Mouse (Mus musculus) ES-Bruce4 (cell line): ENCODE data around the gene Rnf121. TPM values are rescaled to one million over a fixed set of nuclear protein-coding genes. Genes with fewer than 3 reads are reported as not detected.

Experiments used
- H3K27ac ChIP-seq: 2 replicates; pipeline ENCODE4 v1.5.1; 2012; ENCODE audit warnings: low read length, inconsistent platforms; ENCODE audit not compliant: insufficient read depth
- H3K27me3 ChIP-seq: 2 replicates; pipeline ENCODE4 v1.6.1; 2012; ENCODE audit warnings: mild to moderate bottlenecking, low read length, inconsistent platforms; ENCODE audit not compliant: control insufficient read depth, poor library complexity, insufficient read depth, severe bottlenecking
- H3K36me3 ChIP-seq: 2 replicates; pipeline ENCODE4 v1.6.1; 2012; ENCODE audit warnings: inconsistent platforms, mild to moderate bottlenecking, low read length, moderate library complexity; ENCODE audit not compliant: control insufficient read depth, poor library complexity, insufficient read depth, severe bottlenecking
- H3K4me1 ChIP-seq: one replicate; pipeline ENCODE4 v1.8.1; 2011; ENCODE audit warnings: low read length; ENCODE audit not compliant: control insufficient read depth, insufficient read depth
- H3K4me3 ChIP-seq: 2 replicates; pipeline ENCODE4 v1.5.1; 2011; ENCODE audit warnings: low read depth, mild to moderate bottlenecking, low read length
- H3K9ac ChIP-seq: 2 replicates; pipeline ENCODE4 v1.6.1; 2012; ENCODE audit warnings: low read depth, mild to moderate bottlenecking, inconsistent platforms; ENCODE audit not compliant: poor library complexity, severe bottlenecking
- H3K9me3 ChIP-seq: replicated peaks from 2 replicates; pipeline ENCODE4 v1.6.1; 2012; ENCODE audit warnings: mild to moderate bottlenecking, low read length, inconsistent platforms; ENCODE audit not compliant: control insufficient read depth, poor library complexity, insufficient read depth, severe bottlenecking
- CTCF ChIP-seq: IDR thresholded peaks from one replicate; pipeline ENCODE4 v1.8.1; 2011; ENCODE audit warnings: low read depth, low read length
- EP300 ChIP-seq: IDR thresholded peaks from 2 replicates; pipeline ENCODE4 v1.6.1; 2011; ENCODE audit warnings: low read depth, low read length; ENCODE audit not compliant: insufficient read depth
- POLR2A ChIP-seq: IDR thresholded peaks from one replicate; pipeline ENCODE4 v1.8.1; 2011; ENCODE audit warnings: low read length; ENCODE audit not compliant: insufficient read depth
- polyA plus RNA-seq: library from polyadenylated mRNA; stranded (reverse); fragments of >200 nt; gene quantifications from 2 replicates; pipeline ENCODE4 v1.2.4, GENCODE M21; 2011; ENCODE audit warnings: low read depth; ENCODE audit not compliant: missing spikeins, insufficient read depth, insufficient read length

Rnf121 gene
- polyA plus RNA-seq, 1 experiment = 27.1 TPM

DNA sequence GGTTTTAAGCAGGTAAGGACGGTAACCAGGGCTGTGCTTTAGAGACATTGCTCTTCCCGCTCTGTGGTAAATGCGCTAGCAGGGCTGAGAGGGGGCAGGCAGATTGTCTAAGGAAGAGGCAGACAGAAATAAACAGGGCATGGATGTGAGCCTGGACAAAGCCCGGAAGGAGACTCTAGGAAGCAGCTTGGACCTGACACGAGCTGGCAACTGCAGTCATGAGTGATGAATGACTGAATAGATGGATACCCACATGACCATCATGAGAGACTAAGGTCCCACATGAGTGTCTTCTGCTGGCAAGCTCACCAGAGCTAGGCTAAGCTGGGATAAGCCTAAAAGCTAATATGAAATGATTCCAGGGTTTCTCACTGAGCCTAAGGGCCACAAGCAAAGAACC, 38.9 kb upstream of the Rnf121 start:
- Histone ChIP-seq H3K4me3 (no peak overlapping the region), H3K27ac (no peak overlapping the region), H3K9me3 (no peaks in the 10 kb centered on the region), H3K36me3 (no peaks in the 10 kb centered on the region), H3K9ac (no peak overlapping the region), H3K27me3 (no peaks in the 10 kb centered on the region), H3K4me1 (peaks cover 9% of the 10 kb centered on the region)
- TF ChIP-seq CTCF (no peak), EP300 (no peak), POLR2A (no peak)

DNA sequence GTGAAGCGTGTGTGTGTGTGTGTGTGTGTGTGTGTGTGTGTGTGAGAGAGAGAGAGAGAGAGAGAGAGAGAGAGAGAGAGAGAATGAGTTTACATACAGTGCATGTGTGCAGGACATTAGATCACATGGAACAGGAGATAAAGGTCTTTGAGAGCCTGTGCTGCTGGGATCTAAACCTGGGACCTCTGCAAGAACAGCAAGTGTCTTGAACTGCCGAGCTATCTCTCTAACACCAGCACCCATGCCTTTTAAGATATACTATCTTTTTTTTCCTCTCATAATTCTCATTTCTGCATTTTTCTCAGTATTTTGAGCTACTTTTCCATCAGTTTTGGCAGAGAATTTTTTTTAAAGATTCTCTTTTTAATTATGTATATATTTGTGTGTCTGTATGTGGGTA, 38.3 kb upstream of the Rnf121 start:
- TF ChIP-seq POLR2A = no peak
- no peak for TF ChIP-seq EP300
- no peak for TF ChIP-seq CTCF
- Histone ChIP-seq H3K27ac (no peak overlapping the region), H3K9ac (no peak overlapping the region), H3K9me3 (no peaks in the 10 kb centered on the region), H3K4me1 (peaks cover 9% of the 10 kb centered on the region), H3K27me3 (no peaks in the 10 kb centered on the region), H3K4me3 (no peak overlapping the region), H3K36me3 (no peaks in the 10 kb centered on the region)

- H3K27ac ChIP-seq = 0 out of 2 replicates have a peak overlapping the region, but pooled peaks have one; percentile 3
- no peak for TF ChIP-seq EP300
- TF ChIP-seq CTCF = no peak
- peak; percentile 38 for TF ChIP-seq POLR2A
- no peaks in the 10 kb centered on the region for H3K27me3 ChIP-seq
- H3K4me1 ChIP-seq = peaks cover 9% of the 10 kb centered on the region
- peak overlapping the region; percentile 14 for H3K9ac ChIP-seq
- no peaks in the 10 kb centered on the region for H3K9me3 ChIP-seq
- H3K4me3 ChIP-seq = peak overlapping the region; percentile 58
- H3K36me3 ChIP-seq = no peaks in the 10 kb centered on the region
Measured at GRCm38 (mm10) chr7:102102696-102103095, 37.4 kb upstream of the Rnf121 start.

- Histone ChIP-seq H3K36me3 (no peaks in the 10 kb centered on the region), H3K27ac (0 out of 2 replicates have a peak overlapping the region, but pooled peaks have one; percentile 3), H3K4me3 (peak overlapping the region; percentile 58), H3K9ac (peak overlapping the region; percentile 14), H3K27me3 (no peaks in the 10 kb centered on the region), H3K4me1 (peaks cover 9% of the 10 kb centered on the region), H3K9me3 (no peaks in the 10 kb centered on the region)
- peak; percentile 34 for TF ChIP-seq CTCF
- TF ChIP-seq EP300 = no peak
- TF ChIP-seq POLR2A = no peak
Measured at GRCm38 (mm10) chr7:102102241-102102640, 37.0 kb upstream of the Rnf121 start.

- no peaks in the 10 kb centered on the region for H3K36me3 ChIP-seq
- H3K4me1 ChIP-seq = peaks cover 9% of the 10 kb centered on the region
- peak within 1 kb of the TSS; percentile 82 for H3K27ac ChIP-seq
- TF ChIP-seq POLR2A (no peak), CTCF (no peak), EP300 (no peak)
- peak within 1 kb of the TSS; percentile 58 for H3K4me3 ChIP-seq
- H3K27me3 ChIP-seq = no peaks in the 10 kb centered on the region
- H3K9me3 ChIP-seq = no peaks in the 10 kb centered on the region
- H3K9ac ChIP-seq = peak within 1 kb of the TSS; percentile 14
Measured at GRCm38 (mm10) chr7:102101487-102101886, 36.2 kb upstream of the Rnf121 start, which contains the start of gene Art1. Gene Art1 (plus strand): TSS chr7:102101743.

GRCm38 (mm10) chr7:102100868-102101267, 35.6 kb upstream of the Rnf121 start:
- TF ChIP-seq EP300 (no peak), POLR2A (no peak), CTCF (no peak)
- peaks cover 9% of the 10 kb centered on the region for H3K4me1 ChIP-seq
- H3K9ac ChIP-seq = no peak overlapping the region
- H3K4me3 ChIP-seq = no peak overlapping the region
- H3K27me3 ChIP-seq = no peaks in the 10 kb centered on the region
- H3K9me3 ChIP-seq = no peaks in the 10 kb centered on the region
- H3K27ac ChIP-seq = peak overlapping the region; percentile 82
- no peaks in the 10 kb centered on the region for H3K36me3 ChIP-seq
